Mouse (Mus musculus) heart, adult 2 months (tissue): ENCODE results near the gene Taldo1.

ENCODE experiments used
- CTCF ChIP-seq: fragments of 200-600 bp; IDR thresholded peaks from 2 replicates; pipeline ENCODE4 v1.8.1; 2022; ENCODE audit warnings: antibody characterized with exemption, mild to moderate bottlenecking, moderate library complexity
- EP300 ChIP-seq: fragments of 200-500 bp; IDR thresholded peaks from 2 replicates; pipeline ENCODE4 v1.6.1; 2011; ENCODE audit warnings: low read depth, low read length, control low read depth; ENCODE audit not compliant: insufficient read depth
- POLR2A ChIP-seq: fragments of 200-500 bp; IDR thresholded peaks from 2 replicates; pipeline ENCODE4 v1.6.1; 2011; ENCODE audit warnings: mild to moderate bottlenecking, low read depth, low read length, control low read depth; ENCODE audit not compliant: insufficient read depth

- TF ChIP-seq POLR2A (no peak), CTCF (no peak), EP300 (no peak)
Measured at GRCm38 (mm10) chr7:141367358-141367757, 24.6 kb upstream of the Taldo1 start.
